Mouse (Mus musculus) forebrain, embryonic 13.5 days (tissue): ENCODE results near the gene Mob3b. TPM values are rescaled to one million over a fixed set of nuclear protein-coding genes. Genes with fewer than 3 reads are reported as not detected.

Experiments used
- ATAC-seq: fragments of 200-750 bp; cut with Nextera tagmentation; 2 replicates; pipeline ENCODE4 v1.8.0; 2017
- H3K27ac ChIP-seq: fragments of 300-500 bp; sonication (generic); 2 replicates; pipeline ENCODE4 v1.5.1; 2015; ENCODE audit warnings: inconsistent platforms, mild to moderate bottlenecking, moderate library complexity
- H3K27me3 ChIP-seq: fragments of 300-500 bp; sonication (generic); 2 replicates; pipeline ENCODE4 v1.6.1; 2015; ENCODE audit warnings: mild to moderate bottlenecking, inconsistent platforms
- H3K36me3 ChIP-seq: fragments of 300-500 bp; sonication (generic); 2 replicates; pipeline ENCODE4 v1.6.1; 2015; ENCODE audit warnings: mild to moderate bottlenecking, inconsistent platforms; ENCODE audit not compliant: poor library complexity, severe bottlenecking
- H3K4me1 ChIP-seq: fragments of 300-500 bp; sonication (generic); 2 replicates; pipeline ENCODE4 v1.6.1; 2015; ENCODE audit warnings: inconsistent platforms
- H3K4me2 ChIP-seq: fragments of 300-500 bp; sonication (generic); 2 replicates; pipeline ENCODE4 v1.6.1; 2015; ENCODE audit warnings: inconsistent platforms, mild to moderate bottlenecking, moderate library complexity
- H3K4me3 ChIP-seq: fragments of 300-500 bp; sonication (generic); 2 replicates; pipeline ENCODE4 v1.5.1; 2015; ENCODE audit warnings: mild to moderate bottlenecking, inconsistent platforms
- H3K9ac ChIP-seq: fragments of 300-500 bp; sonication (generic); 2 replicates; pipeline ENCODE4 v1.6.1; 2015; ENCODE audit warnings: mild to moderate bottlenecking, inconsistent platforms
- H3K9me3 ChIP-seq: fragments of 300-500 bp; sonication (generic); replicated peaks from 2 replicates; pipeline ENCODE4 v1.6.1; 2016; ENCODE audit warnings: inconsistent platforms
- WGBS: fragments of 180-500 bp; shearing (Covaris S2); methylation state at CpG from one replicate; pipeline ENCODE4 v1.1.7; 2015; 5-methylcytosine and 5-hydroxymethylcytosine counted together
- polyA plus RNA-seq: library from polyadenylated mRNA; unstranded; fragments of >200 nt; fragmentation: Nextera tagmentation; extraction: Ambion mirVana; gene quantifications from 2 replicates; pipeline ENCODE4 v1.2.1, GENCODE M21; 2015

The Mob3b gene
- 12.4 and 12.6 TPM in 2 replicates for polyA plus RNA-seq

DNA sequence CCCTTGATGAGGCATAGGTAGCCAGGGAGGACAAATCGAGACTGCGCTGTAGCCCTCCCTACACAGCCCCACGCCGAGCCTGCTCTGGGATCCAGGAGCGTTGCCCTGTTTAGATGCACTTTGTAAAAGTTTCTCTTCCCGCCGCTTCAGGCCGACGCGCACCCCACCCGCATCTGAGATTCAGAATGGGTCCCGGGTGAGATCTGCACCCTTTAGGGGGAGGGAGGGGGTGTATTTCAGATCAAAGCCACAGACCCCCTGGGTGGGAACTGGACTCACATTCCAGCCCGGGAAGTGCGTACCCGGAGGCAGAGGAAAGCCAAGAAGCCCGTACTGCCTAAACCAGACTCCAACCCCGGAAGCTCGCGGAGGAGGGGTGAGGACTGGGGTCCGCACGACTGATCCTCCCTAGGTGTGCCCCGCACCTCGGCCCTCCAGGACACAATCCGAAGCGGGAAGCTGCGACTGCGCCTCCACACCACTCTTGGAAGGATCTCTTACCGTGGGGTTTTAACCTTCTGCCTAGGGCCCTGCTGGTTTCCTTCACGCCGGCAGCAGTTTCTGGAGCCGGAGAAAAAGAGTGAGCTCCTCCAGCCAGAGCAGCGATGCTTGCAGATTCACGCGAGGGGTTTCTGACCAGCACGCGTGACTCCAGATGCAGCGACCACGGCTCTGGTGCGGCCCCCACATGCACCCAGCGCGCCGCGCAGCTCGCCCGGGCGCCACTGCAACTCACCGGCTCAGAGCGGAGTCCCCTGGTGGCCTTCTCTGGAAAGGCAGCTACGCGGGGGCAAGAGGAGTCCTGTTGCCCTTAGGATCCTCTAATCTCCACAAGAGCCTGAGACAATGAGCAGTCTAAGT is at the start of gene Mob3b:
Gene Mob3b (minus strand): TSS at position 734 of the 861 bp plus-strand sequence.
- ATAC-seq, result peak; percentile 90
- Histone ChIP-seq H3K4me1 (peaks cover 15% of the 10 kb centered on the region), H3K36me3 (no peaks in the 10 kb centered on the region), H3K27me3 (peaks cover 6% of the 10 kb centered on the region; the same call in 1 of the 2 replicates), H3K9ac (peak within 1 kb of the TSS; percentile 70), H3K27ac (peak within 1 kb of the TSS; percentile 73), H3K4me3 (peak within 1 kb of the TSS; percentile 56), H3K9me3 (no peaks in the 10 kb centered on the region), H3K4me2 (peak within 1 kb of the TSS; percentile 79)
- WGBS, result under 1% methylated on average over 50 of the region's 50 CpGs

- Histone ChIP-seq H3K9me3 (no peaks in the 10 kb centered on the region), H3K36me3 (peaks cover 41% of the 10 kb centered on the region), H3K4me3 (no peak overlapping the region), H3K27ac (no peak overlapping the region), H3K4me2 (no peak overlapping the region), H3K9ac (no peak overlapping the region), H3K27me3 (no peaks in the 10 kb centered on the region), H3K4me1 (no peaks in the 10 kb centered on the region)
- 55% methylated on average over 7 of the region's 7 CpGs for WGBS
- no peak for ATAC-seq
Observed at GRCm38 (mm10) chr4:35204659-35205058, 47.4 kb upstream of the Mob3b start.

GRCm38 (mm10) chr4:35203724-35204123 is 46.4 kb upstream of the Mob3b start:
- Histone ChIP-seq H3K36me3 (peaks cover 46% of the 10 kb centered on the region), H3K27ac (no peak overlapping the region), H3K9me3 (no peaks in the 10 kb centered on the region), H3K4me3 (no peak overlapping the region), H3K9ac (no peak overlapping the region), H3K27me3 (no peaks in the 10 kb centered on the region), H3K4me2 (no peak overlapping the region), H3K4me1 (no peaks in the 10 kb centered on the region)
- 84% methylated on average over 2 of the region's 2 CpGs for WGBS
- no peak for ATAC-seq

DNA sequence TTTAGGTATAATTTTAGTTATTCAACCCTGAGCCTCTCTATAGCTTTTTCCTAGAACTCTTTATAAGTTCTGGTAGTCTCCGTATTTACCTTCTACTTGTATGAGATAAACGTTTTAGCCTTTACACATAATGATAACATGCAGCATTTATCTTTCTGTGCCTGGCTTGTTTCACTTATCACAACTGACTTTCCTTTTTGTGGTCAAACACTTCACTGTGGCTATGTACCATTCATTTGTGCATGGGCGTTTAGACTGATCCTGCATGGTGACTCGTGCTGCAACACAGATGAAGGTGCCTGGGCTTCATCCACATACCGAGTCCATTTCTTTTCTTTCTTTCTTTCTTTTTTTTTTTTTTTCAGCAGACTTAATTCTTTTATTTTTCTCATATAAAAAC is 44.4 kb upstream of the Mob3b start:
- no peak for ATAC-seq
- Histone ChIP-seq H3K4me2 (no peak overlapping the region), H3K9ac (no peak overlapping the region), H3K4me3 (no peak overlapping the region), H3K27me3 (no peaks in the 10 kb centered on the region), H3K4me1 (no peaks in the 10 kb centered on the region), H3K36me3 (peaks cover 51% of the 10 kb centered on the region), H3K27ac (no peak overlapping the region), H3K9me3 (no peaks in the 10 kb centered on the region)
- WGBS, result 96% methylated on average over 5 of the region's 5 CpGs

DNA sequence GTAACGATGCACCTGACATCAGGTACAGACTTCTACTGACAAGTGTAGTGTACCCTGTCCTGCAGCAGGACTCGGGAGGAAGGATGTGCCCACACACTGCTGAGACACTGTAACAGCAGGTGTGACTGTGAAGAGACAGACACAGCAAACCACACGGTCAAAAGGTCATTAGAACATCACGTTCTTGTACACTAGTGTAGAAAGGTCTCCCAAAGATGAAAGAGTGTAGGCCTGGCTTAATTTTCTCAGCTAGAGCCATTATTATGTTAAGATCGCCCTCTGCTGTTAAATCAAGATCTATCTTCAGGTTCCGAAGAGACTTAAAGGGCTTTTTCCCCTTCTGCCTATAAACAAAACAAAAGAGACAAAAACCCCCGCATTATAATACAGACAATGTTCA is 35.4 kb upstream of the Mob3b start:
- ATAC-seq, result peak; percentile 48; the same call in 1 of the 2 replicates
- 39% methylated on average over 7 of the region's 7 CpGs for WGBS
- no peak overlapping the region for H3K27ac ChIP-seq
- no peak overlapping the region for H3K9ac ChIP-seq
- no peaks in the 10 kb centered on the region for H3K9me3 ChIP-seq
- H3K36me3 ChIP-seq, result peaks cover 24% of the 10 kb centered on the region
- H3K4me1 ChIP-seq, result no peaks in the 10 kb centered on the region
- no peak overlapping the region for H3K4me2 ChIP-seq
- no peaks in the 10 kb centered on the region for H3K27me3 ChIP-seq
- H3K4me3 ChIP-seq, result no peak overlapping the region

- no peak overlapping the region for H3K9ac ChIP-seq
- H3K4me2 ChIP-seq, result no peak overlapping the region
- no peaks in the 10 kb centered on the region for H3K4me1 ChIP-seq
- H3K9me3 ChIP-seq, result no peaks in the 10 kb centered on the region
- H3K27me3 ChIP-seq, result no peaks in the 10 kb centered on the region
- WGBS, result 70% methylated on average over 5 of the region's 5 CpGs
- no peak overlapping the region for H3K4me3 ChIP-seq
- ATAC-seq, result no peak
- H3K36me3 ChIP-seq, result peaks cover 10% of the 10 kb centered on the region
- H3K27ac ChIP-seq, result no peak overlapping the region
Observed at GRCm38 (mm10) chr4:35189794-35190193, 32.5 kb upstream of the Mob3b start.

GRCm38 (mm10) chr4:35187617-35188326 is 30.5 kb upstream of the Mob3b start:
- Histone ChIP-seq H3K36me3 (peaks cover 8% of the 10 kb centered on the region), H3K4me3 (no peak overlapping the region), H3K27me3 (no peaks in the 10 kb centered on the region), H3K27ac (no peak overlapping the region), H3K4me2 (no peak overlapping the region), H3K4me1 (no peaks in the 10 kb centered on the region), H3K9ac (no peak overlapping the region), H3K9me3 (no peaks in the 10 kb centered on the region)
- ATAC-seq, result no peak
- WGBS, result 94% methylated on average over 8 of the region's 8 CpGs

DNA sequence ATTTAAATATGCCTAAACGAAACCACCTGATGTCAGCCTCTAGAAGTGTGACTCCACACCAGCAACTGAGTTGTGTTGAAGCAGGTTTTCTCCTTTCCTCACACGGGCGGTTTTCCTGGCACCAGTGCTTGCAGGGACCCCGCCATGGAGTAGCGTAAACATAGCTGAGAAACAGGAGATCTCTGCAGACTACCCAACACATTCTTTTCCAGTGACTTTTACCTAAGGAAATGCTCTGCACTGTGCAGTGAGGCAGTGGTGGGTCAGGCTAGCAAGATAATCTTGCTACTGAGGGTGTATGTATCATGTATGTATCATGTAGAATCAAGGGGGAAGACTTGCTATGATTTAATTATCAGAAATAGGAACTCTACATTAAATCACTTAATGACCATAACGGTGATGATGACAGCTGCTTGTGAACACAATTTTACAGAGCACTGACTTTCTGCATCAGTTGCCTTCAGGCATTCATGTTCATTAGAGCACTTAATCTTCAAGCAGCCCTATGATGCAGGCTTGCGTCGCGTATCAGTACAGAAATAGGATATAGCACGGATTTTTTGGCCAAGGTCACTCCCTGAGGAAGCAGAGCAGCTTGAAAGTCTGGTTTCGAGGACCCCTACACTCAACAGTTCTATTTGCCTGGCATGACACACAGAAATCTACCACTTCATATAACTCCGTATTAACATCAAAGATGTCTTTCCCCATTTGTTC is 20.8 kb upstream of the Mob3b start:
- no peak overlapping the region for H3K27ac ChIP-seq
- no peaks in the 10 kb centered on the region for H3K36me3 ChIP-seq
- no peak overlapping the region for H3K4me3 ChIP-seq
- no peaks in the 10 kb centered on the region for H3K9me3 ChIP-seq
- no peak overlapping the region for H3K4me2 ChIP-seq
- WGBS, result 71% methylated on average over 12 of the region's 12 CpGs
- no peak for ATAC-seq
- no peak overlapping the region for H3K9ac ChIP-seq
- no peaks in the 10 kb centered on the region for H3K4me1 ChIP-seq
- H3K27me3 ChIP-seq, result no peaks in the 10 kb centered on the region

DNA sequence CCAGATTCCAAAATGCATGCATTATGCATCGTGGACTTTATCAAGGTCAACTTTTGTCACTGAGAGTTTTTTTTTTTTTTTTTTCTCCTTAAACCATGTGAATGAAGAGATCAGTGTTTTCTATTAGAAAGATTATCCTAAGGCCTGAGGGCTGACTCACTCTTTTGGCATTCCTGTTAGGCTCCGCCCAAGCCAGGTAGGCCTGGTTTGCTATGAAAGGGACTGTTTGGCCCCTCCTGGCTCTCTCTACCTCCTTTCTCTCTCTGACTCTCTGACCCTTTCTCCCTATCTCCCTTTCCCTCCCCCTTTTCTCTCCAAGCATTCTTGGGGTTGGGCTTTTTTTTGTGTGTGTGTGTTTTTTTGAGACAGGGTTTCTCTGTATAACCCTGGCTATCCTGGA is 18.3 kb upstream of the Mob3b start:
- Histone ChIP-seq H3K27me3 (no peaks in the 10 kb centered on the region), H3K4me1 (no peaks in the 10 kb centered on the region), H3K9me3 (no peaks in the 10 kb centered on the region), H3K36me3 (no peaks in the 10 kb centered on the region), H3K4me3 (no peak overlapping the region), H3K27ac (no peak overlapping the region), H3K4me2 (no peak overlapping the region), H3K9ac (no peak overlapping the region)
- no peak for ATAC-seq
- WGBS, result 90% methylated on average over 2 of the region's 2 CpGs

DNA sequence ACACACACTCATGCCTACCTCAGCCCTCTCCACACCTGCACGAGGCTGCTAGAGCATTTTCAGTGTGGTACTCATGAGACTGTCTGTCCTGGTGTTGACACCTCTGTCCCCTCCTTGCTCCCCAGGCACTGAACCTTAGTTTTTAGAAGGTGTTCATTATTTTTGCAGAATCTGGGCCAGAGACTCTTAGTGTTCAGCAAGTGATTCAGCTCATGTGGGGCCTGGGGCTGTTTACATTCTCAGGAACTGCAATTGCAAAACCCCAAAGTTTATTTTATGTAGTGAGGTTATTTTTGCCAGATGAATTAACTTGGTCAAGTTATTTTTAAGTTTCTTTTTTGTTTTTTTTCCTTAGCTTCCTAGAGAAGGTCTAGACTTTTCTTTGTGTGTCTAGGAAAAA is 16.3 kb upstream of the Mob3b start:
- Histone ChIP-seq H3K4me1 (peaks cover 8% of the 10 kb centered on the region), H3K9ac (no peak overlapping the region), H3K27ac (no peak overlapping the region), H3K4me2 (no peak overlapping the region), H3K4me3 (no peak overlapping the region), H3K9me3 (no peaks in the 10 kb centered on the region), H3K36me3 (no peaks in the 10 kb centered on the region), H3K27me3 (no peaks in the 10 kb centered on the region)
- 70% methylated on average over 1 of the region's 1 CpGs for WGBS
- no peak for ATAC-seq

DNA sequence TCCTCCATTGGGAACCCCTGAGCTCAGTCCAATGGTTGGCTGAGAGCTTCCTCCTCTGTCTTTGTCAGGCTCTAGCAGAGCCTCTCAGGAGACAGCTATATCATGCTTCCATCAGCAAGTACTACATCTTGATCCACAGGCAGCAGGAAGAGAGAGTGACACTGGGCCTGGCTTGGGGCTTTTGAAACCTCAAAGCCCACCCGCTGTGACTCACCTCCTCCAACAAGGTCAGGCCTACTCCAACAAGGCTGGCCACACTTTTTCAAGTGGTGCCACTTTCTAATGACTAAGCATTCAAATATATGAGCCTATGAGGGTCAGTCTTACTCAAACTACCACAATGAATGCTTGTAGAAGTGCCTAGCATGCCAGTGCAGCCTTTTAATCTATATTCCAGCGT is 15.2 kb upstream of the Mob3b start:
- WGBS, result 90% methylated on average over 2 of the region's 2 CpGs
- Histone ChIP-seq H3K4me3 (no peak overlapping the region), H3K36me3 (no peaks in the 10 kb centered on the region), H3K9ac (no peak overlapping the region), H3K27me3 (no peaks in the 10 kb centered on the region), H3K4me1 (peaks cover 8% of the 10 kb centered on the region), H3K9me3 (no peaks in the 10 kb centered on the region), H3K27ac (no peak overlapping the region), H3K4me2 (no peak overlapping the region)
- no peak for ATAC-seq

DNA sequence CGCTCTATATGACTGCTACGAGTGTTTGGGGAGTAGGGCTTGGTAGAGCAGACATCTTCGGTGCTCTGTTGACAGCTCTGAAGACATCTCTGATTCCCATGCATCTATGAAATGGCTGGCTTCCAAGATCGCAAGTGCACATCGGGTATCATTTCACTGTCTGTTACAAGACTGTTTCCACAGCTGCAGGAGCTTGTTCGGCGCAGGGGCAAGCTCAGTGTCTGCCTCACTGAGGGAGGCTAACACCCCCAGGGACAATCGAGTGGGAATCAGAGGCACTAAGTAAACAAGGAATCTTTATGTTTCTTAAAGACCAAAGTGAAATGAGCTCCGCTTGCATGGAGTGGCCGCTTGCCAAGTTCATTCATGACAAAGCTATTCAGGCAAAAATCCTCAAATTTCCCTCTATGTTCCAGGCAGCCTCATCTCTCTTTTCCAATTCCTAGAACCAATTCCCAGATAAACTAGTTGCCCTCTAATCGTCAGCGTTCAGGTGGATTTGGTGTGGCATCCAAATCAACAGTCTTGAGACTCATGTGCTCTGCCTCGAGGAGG is 12.4 kb upstream of the Mob3b start:
- no peak for ATAC-seq
- 66% methylated on average over 13 of the region's 13 CpGs for WGBS
- H3K4me2 ChIP-seq, result no peak overlapping the region

More for the DNA sequence above, 12.4 kb upstream of the Mob3b start:
- H3K9me3 ChIP-seq, result no peaks in the 10 kb centered on the region
- no peak overlapping the region for H3K27ac ChIP-seq
- H3K27me3 ChIP-seq, result no peaks in the 10 kb centered on the region
- H3K9ac ChIP-seq, result no peak overlapping the region
- H3K36me3 ChIP-seq, result no peaks in the 10 kb centered on the region
- no peak overlapping the region for H3K4me3 ChIP-seq
- peaks cover 8% of the 10 kb centered on the region for H3K4me1 ChIP-seq
